Mouse (Mus musculus): ENCODE data around the gene Zscan4b. TPM values are rescaled to one million over a fixed set of nuclear protein-coding genes. Genes with fewer than 3 reads are reported as not detected.
"Not testable (repeated sequence)": the region's sequence is repeated elsewhere in the genome, so short reads cannot be mapped to it uniquely, and the experiment has no call there.

Gene Zscan4b
- not detected for polyA plus RNA-seq (2017; shearing (Covaris generic))

- ATAC-seq: not testable (repeated sequence)
These were observed at the start of gene Zscan4b for GRCm38 (mm10) chr7:10904950-10905349. Gene Zscan4b (minus strand): TSS chr7:10905050.

Other genes with a start within 250 kb of the Zscan4b start
- under 1 TPM in 1 of 2 experiments, not detected in 1; 0.28 TPM for gene Nlrp4b, start 217.3 kb downstream of the Zscan4b start, polyA plus RNA-seq (2017; shearing (Covaris generic))
- gene Vmn1r71, start 150.7 kb downstream of the Zscan4b start, polyA plus RNA-seq (2017; shearing (Covaris generic)): not detected
- not detected for gene Zscan4c, start 100.7 kb upstream of the Zscan4b start, polyA plus RNA-seq (2017; shearing (Covaris generic))
- not detected for gene Zscan4-ps1, start 164.6 kb upstream of the Zscan4b start, polyA plus RNA-seq (2017; shearing (Covaris generic))